Mouse (Mus musculus) heart, postnatal 0 days (tissue): ENCODE results near the gene 4930438A08Rik. TPM values are rescaled to one million over a fixed set of nuclear protein-coding genes. Genes with fewer than 3 reads are reported as not detected.
"Not testable (repeated sequence)": the region's sequence is repeated elsewhere in the genome, so short reads cannot be mapped to it uniquely, and the experiment has no call there.

ENCODE experiments used
- ATAC-seq: fragments of 200-750 bp; cut with Nextera tagmentation; 2 replicates; pipeline ENCODE4 v1.8.0; 2017; ENCODE audit warnings: low read depth, moderate number of reproducible peaks, moderate library complexity; ENCODE audit not compliant: insufficient read depth
- DNase-seq: peaks from one replicate; pipeline ENCODE4 v3.0.0-alpha.2; 2016; ENCODE audit warnings: low spot score
- H3K27ac ChIP-seq: fragments of 300-500 bp; sonication (generic); 2 replicates; pipeline ENCODE4 v1.5.1; 2014; ENCODE audit warnings: low read depth, mild to moderate bottlenecking
- H3K27me3 ChIP-seq: fragments of 300-500 bp; sonication (generic); 2 replicates; pipeline ENCODE4 v1.6.1; 2014; ENCODE audit warnings: low read length, mixed read lengths; ENCODE audit not compliant: control insufficient read depth, insufficient read depth
- H3K36me3 ChIP-seq: fragments of 300-500 bp; sonication (generic); replicated peaks from 2 replicates; pipeline ENCODE4 v1.6.1; 2014; ENCODE audit warnings: low read length, mixed read lengths; ENCODE audit not compliant: control insufficient read depth, insufficient read depth
- H3K4me1 ChIP-seq: fragments of 300-500 bp; sonication (generic); 2 replicates; pipeline ENCODE4 v1.6.1; 2014; ENCODE audit warnings: antibody characterized with exemption; ENCODE audit not compliant: control insufficient read depth, insufficient read depth
- H3K4me2 ChIP-seq: fragments of 300-500 bp; sonication (generic); 2 replicates; pipeline ENCODE4 v1.6.1; 2014; ENCODE audit warnings: low read depth, mild to moderate bottlenecking, low read length, moderate library complexity
- H3K4me3 ChIP-seq: fragments of 300-500 bp; sonication (generic); 2 replicates; pipeline ENCODE4 v1.5.1; 2014; ENCODE audit warnings: low read depth, low read length
- H3K9ac ChIP-seq: fragments of 300-500 bp; sonication (generic); replicated peaks from 2 replicates; pipeline ENCODE4 v1.6.1; 2014; ENCODE audit warnings: low read depth, low read length, mixed read lengths
- H3K9me3 ChIP-seq: fragments of 300-500 bp; sonication (generic); replicated peaks from 2 replicates; pipeline ENCODE4 v1.6.1; 2016; ENCODE audit warnings: low read length; ENCODE audit not compliant: control insufficient read depth
- CTCF ChIP-seq: IDR thresholded peaks from 2 replicates; pipeline ENCODE4 v1.5.1; 2016; ENCODE audit warnings: antibody characterized with exemption, control low read depth, low read depth
- EP300 ChIP-seq: IDR thresholded peaks from 2 replicates; pipeline ENCODE4 v1.6.1; 2016; ENCODE audit warnings: antibody characterized with exemption, low read depth
- WGBS: fragments of 180-500 bp; shearing (Covaris S2); extraction: QIAGEN DNeasy Blood & Tissue Kit; methylation state at CpG from one replicate; pipeline ENCODE4 v1.1.7; 2014; 5-methylcytosine and 5-hydroxymethylcytosine counted together
- polyA plus RNA-seq: library from polyadenylated mRNA; unstranded; fragments of >200 nt; fragmentation: Nextera tagmentation; extraction: Ambion mirVana; gene quantifications from 2 replicates; pipeline ENCODE4 v1.2.1, GENCODE M21; 2015
- total RNA-seq: library from RNA; depleted of rRNA; stranded (reverse); fragments of >200 nt; gene quantifications from 2 replicates; pipeline ENCODE4 v1.2.3, GENCODE M21; 2014; ENCODE audit warnings: low replicate concordance; rRNA removed

Gene 4930438A08Rik
- not detected in 2 replicates for total RNA-seq
- not detected in 2 replicates for polyA plus RNA-seq

GRCm38 (mm10) chr11:58274572-58274971, at the start of gene 4930438A08Rik:
4930438A08Rik (plus strand) TSS chr11:58274799.
- Histone ChIP-seq H3K4me2 (no peak within 1 kb of the TSS), H3K27me3 (no peaks in the 10 kb centered on the region), H3K9ac (no peak within 1 kb of the TSS), H3K4me1 (no peaks in the 10 kb centered on the region), H3K4me3 (no peak within 1 kb of the TSS), H3K9me3 (no peaks in the 10 kb centered on the region), H3K27ac (no peak within 1 kb of the TSS), H3K36me3 (no peaks in the 10 kb centered on the region)
- ATAC-seq (no peak), DNase-seq (no peak)
- no peak for TF ChIP-seq EP300
- no peak for TF ChIP-seq CTCF
- 46% methylated on average over 2 of the region's 2 CpGs for WGBS

GRCm38 (mm10) chr11:58224872-58225271, 49.7 kb upstream of the 4930438A08Rik start:
- not testable (repeated sequence) for H3K9ac ChIP-seq, H3K4me2 ChIP-seq, H3K4me3 ChIP-seq, H3K27me3 ChIP-seq, H3K36me3 ChIP-seq, H3K9me3 ChIP-seq, H3K27ac ChIP-seq, DNase-seq, ATAC-seq
- WGBS: 63% methylated on average over 2 of the region's 2 CpGs
- peaks cover 13% of the 10 kb centered on the region for H3K4me1 ChIP-seq

- peak; percentile 86 for DNase-seq
- ATAC-seq: peak; percentile 77
- Histone ChIP-seq H3K27me3 (no peaks in the 10 kb centered on the region), H3K4me3 (no peak overlapping the region), H3K9me3 (no peaks in the 10 kb centered on the region), H3K4me1 (peaks cover 13% of the 10 kb centered on the region), H3K4me2 (peak overlapping the region; percentile 15; the same call in 1 of the 2 replicates), H3K36me3 (no peaks in the 10 kb centered on the region; the same call in 1 of the 2 replicates), H3K27ac (peak overlapping the region; percentile 51), H3K9ac (no peak overlapping the region)
- TF ChIP-seq EP300 (no peak), CTCF (peak; percentile 98)
- WGBS: 0% methylated on average over 5 of the region's 5 CpGs
Measured at GRCm38 (mm10) chr11:58225655-58226054, 48.9 kb upstream of the 4930438A08Rik start.

GRCm38 (mm10) chr11:58226425-58226824, 48.2 kb upstream of the 4930438A08Rik start:
- no peak overlapping the region for H3K4me2 ChIP-seq

GRCm38 (mm10) chr11:58228021-58228420, 46.6 kb upstream of the 4930438A08Rik start:
- not testable (repeated sequence) for ATAC-seq, H3K27ac ChIP-seq, H3K9ac ChIP-seq, DNase-seq, H3K4me2 ChIP-seq, H3K4me3 ChIP-seq, H3K36me3 ChIP-seq, H3K27me3 ChIP-seq, H3K9me3 ChIP-seq
- WGBS: 86% methylated on average over 2 of the region's 2 CpGs
- peaks cover 13% of the 10 kb centered on the region for H3K4me1 ChIP-seq

More at GRCm38 (mm10) chr11:58226425-58226824, 48.2 kb upstream of the 4930438A08Rik start:
- ATAC-seq (no peak), DNase-seq (no peak)
- peaks cover 13% of the 10 kb centered on the region for H3K4me1 ChIP-seq
- no peak overlapping the region for H3K27ac ChIP-seq
- no peak for TF ChIP-seq EP300
- TF ChIP-seq CTCF: no peak
- no peak overlapping the region for H3K4me3 ChIP-seq
- no peaks in the 10 kb centered on the region for H3K36me3 ChIP-seq
- H3K9me3 ChIP-seq: no peaks in the 10 kb centered on the region
- no peak overlapping the region for H3K9ac ChIP-seq
- no peaks in the 10 kb centered on the region for H3K27me3 ChIP-seq

- H3K27ac ChIP-seq: no peak overlapping the region
- H3K27me3 ChIP-seq: no peaks in the 10 kb centered on the region
- no peak for DNase-seq
- TF ChIP-seq CTCF (no peak), EP300 (no peak)
- no peak; the same call in 1 of the 2 replicates for ATAC-seq
- 40% methylated on average over 16 of the region's 16 CpGs for WGBS
- H3K4me1 ChIP-seq: peaks cover 3% of the 10 kb centered on the region; the same call in 1 of the 2 replicates
- no peak overlapping the region for H3K9ac ChIP-seq
- no peak overlapping the region for H3K4me3 ChIP-seq
- H3K4me2 ChIP-seq: no peak overlapping the region
- no peaks in the 10 kb centered on the region for H3K36me3 ChIP-seq
- H3K9me3 ChIP-seq: no peaks in the 10 kb centered on the region
Measured at GRCm38 (mm10) chr11:58230396-58230910, 44.1 kb upstream of the 4930438A08Rik start.
